Mouse (Mus musculus) hindbrain, embryonic 15.5 days (tissue): ENCODE measurements around the gene Nudt6. TPM values are rescaled to one million over a fixed set of nuclear protein-coding genes. Genes with fewer than 3 reads are reported as not detected.
A peak's percentile ranks its signal among the peaks of the same experiment; 100 is the strongest.

Source experiments
- ATAC-seq: fragments of 200-750 bp; cut with Nextera tagmentation; 2 replicates; pipeline ENCODE4 v1.8.0; 2017; ENCODE audit warnings: low read depth, moderate number of reproducible peaks, moderate TSS enrichment; ENCODE audit not compliant: low FRiP score
- H3K27ac ChIP-seq: fragments of 300-500 bp; sonication (generic); replicated peaks from 2 replicates; pipeline ENCODE4 v1.5.1; 2015; ENCODE audit warnings: mild to moderate bottlenecking, inconsistent platforms
- H3K27me3 ChIP-seq: fragments of 300-500 bp; sonication (generic); 2 replicates; pipeline ENCODE4 v1.6.1; 2015; ENCODE audit warnings: control low read depth, inconsistent platforms
- H3K36me3 ChIP-seq: fragments of 300-500 bp; sonication (generic); 2 replicates; pipeline ENCODE4 v1.6.1; 2015; ENCODE audit warnings: control low read depth, inconsistent platforms
- H3K4me1 ChIP-seq: fragments of 300-500 bp; sonication (generic); replicated peaks from 2 replicates; pipeline ENCODE4 v1.6.1; 2015; ENCODE audit warnings: control low read depth, inconsistent platforms
- H3K4me2 ChIP-seq: fragments of 300-500 bp; sonication (generic); 2 replicates; pipeline ENCODE4 v1.6.1; 2015; ENCODE audit warnings: moderate library complexity, mild to moderate bottlenecking, inconsistent platforms
- H3K4me3 ChIP-seq: fragments of 300-500 bp; sonication (generic); 2 replicates; pipeline ENCODE4 v1.5.1; 2015; ENCODE audit warnings: mild to moderate bottlenecking, inconsistent platforms
- H3K9ac ChIP-seq: fragments of 300-500 bp; sonication (generic); 2 replicates; pipeline ENCODE4 v1.6.1; 2015; ENCODE audit warnings: inconsistent platforms
- H3K9me3 ChIP-seq: fragments of 300-500 bp; sonication (generic); 2 replicates; pipeline ENCODE4 v1.6.1; 2016; ENCODE audit warnings: control low read depth, inconsistent platforms
- WGBS: fragments of 180-500 bp; shearing (Covaris S2); methylation state at CpG from one replicate; pipeline ENCODE4 v1.1.7; 2015; 5-methylcytosine and 5-hydroxymethylcytosine counted together
- polyA plus RNA-seq: library from polyadenylated mRNA; unstranded; fragments of >200 nt; fragmentation: Nextera tagmentation; extraction: Ambion mirVana; gene quantifications from 2 replicates; pipeline ENCODE4 v1.2.1, GENCODE M21; 2015

Nudt6 gene
- polyA plus RNA-seq, 1 experiment from 2014 or later, result 8.8 TPM

DNA sequence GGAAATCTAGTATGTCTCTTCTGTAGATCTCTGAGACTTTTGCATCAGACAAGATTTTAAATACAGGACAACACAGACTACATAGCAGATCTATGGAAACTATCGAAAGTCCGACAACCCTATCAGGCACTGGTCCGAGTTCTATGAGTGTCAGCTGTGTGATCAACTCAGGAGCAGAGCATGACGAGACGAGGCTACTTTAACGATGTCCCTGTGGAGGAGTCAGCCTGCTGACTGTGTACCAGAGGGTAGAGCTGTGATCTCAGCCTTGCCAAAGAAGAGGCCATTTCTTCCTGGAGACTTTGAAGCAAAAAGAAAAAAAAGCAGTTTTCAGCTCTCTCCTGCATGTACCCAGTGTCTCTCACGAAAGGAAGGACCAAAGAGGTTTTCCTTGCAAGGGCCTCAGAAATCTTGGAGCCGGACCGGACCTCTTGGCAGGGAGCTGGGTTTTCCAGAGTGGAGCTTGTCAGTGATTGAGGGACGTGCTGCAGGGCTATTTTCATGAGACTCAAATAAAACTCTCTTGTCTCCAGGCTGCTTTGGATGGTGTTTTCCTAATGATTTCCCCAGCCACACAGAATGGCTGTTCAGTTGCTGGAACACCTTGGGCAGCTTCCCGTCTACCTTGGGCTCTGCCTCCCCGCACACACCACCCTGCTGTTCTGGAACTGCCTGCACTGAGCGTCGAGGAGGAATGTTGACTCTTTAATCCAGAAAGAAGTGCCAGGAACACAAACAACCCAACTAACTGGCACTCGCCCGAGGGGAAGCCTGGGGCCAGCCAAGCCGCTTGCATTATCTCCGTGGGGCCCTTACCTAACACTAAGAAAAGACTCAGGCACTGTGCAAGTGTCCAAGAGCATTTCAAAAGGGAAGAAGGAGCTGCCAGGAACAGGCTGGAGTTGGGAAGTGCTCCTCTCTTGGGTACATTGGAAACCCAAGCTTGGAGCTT lies 39.8 kb downstream of the Nudt6 start:
- H3K9me3 ChIP-seq, result no peaks in the 10 kb centered on the region
- H3K4me2 ChIP-seq, result no peak overlapping the region
- no peak overlapping the region; the same call in 1 of the 2 replicates for H3K27ac ChIP-seq
- H3K9ac ChIP-seq, result no peak overlapping the region
- no peak overlapping the region for H3K4me3 ChIP-seq
- WGBS, result 65% methylated on average over 18 of the region's 18 CpGs
- no peaks in the 10 kb centered on the region for H3K4me1 ChIP-seq
- no peaks in the 10 kb centered on the region for H3K36me3 ChIP-seq
- ATAC-seq, result no peak
- no peaks in the 10 kb centered on the region for H3K27me3 ChIP-seq

DNA sequence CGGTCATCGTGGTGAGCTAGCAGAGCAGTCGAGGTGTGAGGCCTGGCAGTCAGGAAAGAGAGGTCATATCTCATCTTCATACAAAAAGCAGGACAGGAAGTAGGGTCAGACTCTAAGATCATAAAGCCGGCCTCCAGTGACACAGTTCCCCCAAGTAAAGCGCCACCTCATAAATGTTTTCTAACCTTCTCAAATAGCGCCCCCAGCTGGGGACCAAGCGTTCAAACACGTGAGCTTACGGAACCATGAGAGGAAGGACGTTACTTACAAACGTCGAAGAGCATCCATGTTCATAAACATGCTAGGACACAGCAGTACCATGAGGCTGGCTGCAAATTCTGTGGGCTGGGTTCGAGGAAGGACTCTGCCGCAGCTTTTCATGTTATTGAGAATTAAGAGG lies 40.8 kb downstream of the Nudt6 start:
- no peak for ATAC-seq
- 87% methylated on average over 14 of the region's 14 CpGs for WGBS

DNA sequence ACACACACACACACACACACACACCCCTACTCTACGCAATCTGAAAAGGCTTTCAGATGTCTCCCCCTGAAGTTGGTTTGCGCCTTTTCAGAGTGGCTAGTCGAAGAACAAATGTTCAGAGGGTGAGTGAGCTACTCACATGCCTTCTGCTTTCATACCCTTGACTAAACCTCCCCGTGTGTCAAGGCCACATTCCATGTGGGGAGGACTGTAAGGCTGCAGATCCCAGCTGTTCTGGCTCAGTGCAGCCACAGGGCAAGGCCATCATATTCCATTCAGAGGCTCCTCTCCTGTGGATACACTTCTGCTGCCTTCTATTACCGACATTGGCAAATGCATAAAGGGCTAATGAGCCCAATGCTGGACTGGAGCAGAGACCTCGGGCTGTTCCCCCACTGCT lies 41.6 kb downstream of the Nudt6 start:
- H3K27ac ChIP-seq, result no peak overlapping the region
- no peak overlapping the region for H3K4me2 ChIP-seq
- 66% methylated on average over 6 of the region's 6 CpGs for WGBS
- H3K4me3 ChIP-seq, result no peak overlapping the region
- no peak overlapping the region for H3K9ac ChIP-seq
- H3K9me3 ChIP-seq, result no peaks in the 10 kb centered on the region
- ATAC-seq, result no peak
- H3K4me1 ChIP-seq, result no peaks in the 10 kb centered on the region
- no peaks in the 10 kb centered on the region for H3K27me3 ChIP-seq
- no peaks in the 10 kb centered on the region for H3K36me3 ChIP-seq

More for the DNA sequence above, 40.8 kb downstream of the Nudt6 start:
- H3K9ac ChIP-seq, result no peak overlapping the region
- H3K4me2 ChIP-seq, result no peak overlapping the region
- no peaks in the 10 kb centered on the region for H3K36me3 ChIP-seq
- H3K27me3 ChIP-seq, result no peaks in the 10 kb centered on the region
- no peaks in the 10 kb centered on the region for H3K4me1 ChIP-seq
- H3K27ac ChIP-seq, result no peak overlapping the region
- H3K4me3 ChIP-seq, result no peak overlapping the region
- no peaks in the 10 kb centered on the region for H3K9me3 ChIP-seq

DNA sequence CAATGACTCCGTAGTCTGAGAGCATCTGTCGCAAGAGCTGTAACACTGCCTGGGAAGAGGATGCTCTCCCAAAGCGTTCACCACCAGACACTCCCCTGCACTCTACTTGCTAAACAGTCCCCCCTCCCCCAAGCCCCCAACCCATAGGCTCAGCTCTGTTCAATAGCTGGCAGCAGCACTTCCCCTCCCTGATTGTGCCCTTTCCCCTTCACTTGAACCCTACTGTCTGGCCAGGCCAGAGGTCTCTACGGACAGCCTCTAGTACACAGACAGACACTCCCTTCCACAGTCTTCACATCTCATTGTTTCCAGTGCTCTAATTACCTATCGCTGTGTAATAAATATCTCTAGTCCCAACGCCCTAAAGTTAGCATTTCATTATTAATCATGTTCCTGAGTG lies 42.1 kb downstream of the Nudt6 start:
- H3K4me2 ChIP-seq, result no peak overlapping the region
- 0 out of 2 replicates have a peak, but pooled peaks have one; percentile 19 for ATAC-seq
- H3K4me1 ChIP-seq, result no peaks in the 10 kb centered on the region
- H3K36me3 ChIP-seq, result no peaks in the 10 kb centered on the region
- no peaks in the 10 kb centered on the region for H3K27me3 ChIP-seq
- no peak overlapping the region for H3K27ac ChIP-seq
- WGBS, result 60% methylated on average over 6 of the region's 6 CpGs
- H3K9ac ChIP-seq, result no peak overlapping the region
- H3K9me3 ChIP-seq, result no peaks in the 10 kb centered on the region
- no peak overlapping the region for H3K4me3 ChIP-seq

DNA sequence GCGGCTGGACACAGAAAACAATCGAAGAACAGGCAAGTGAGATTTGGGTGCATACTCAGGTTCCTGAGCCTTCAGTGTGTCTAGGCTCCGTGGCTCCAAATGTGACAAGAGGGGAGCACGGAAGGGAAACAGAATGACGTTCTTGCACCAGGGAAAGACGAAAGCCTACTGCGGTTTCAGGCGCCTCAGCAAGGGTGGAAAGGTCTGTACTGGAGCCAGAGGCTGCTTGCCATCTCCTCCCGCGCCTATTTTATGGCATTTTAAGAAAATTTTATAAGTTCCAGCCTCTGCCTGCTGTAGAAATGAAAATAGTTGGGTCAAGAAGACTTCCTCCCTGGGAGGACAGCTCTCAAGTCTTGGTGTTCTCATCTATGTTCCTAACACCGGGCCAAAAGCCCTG lies 46.3 kb downstream of the Nudt6 start:
- H3K27me3 ChIP-seq, result no peaks in the 10 kb centered on the region
- H3K4me1 ChIP-seq, result no peaks in the 10 kb centered on the region
- H3K9me3 ChIP-seq, result no peaks in the 10 kb centered on the region
- no peak overlapping the region for H3K27ac ChIP-seq
- no peaks in the 10 kb centered on the region for H3K36me3 ChIP-seq
- ATAC-seq, result no peak
- no peak overlapping the region for H3K4me3 ChIP-seq
- H3K9ac ChIP-seq, result no peak overlapping the region
- whole genome bisulfite sequencing, result 93% methylated on average over 11 of the region's 11 CpGs
- H3K4me2 ChIP-seq, result no peak overlapping the region

DNA sequence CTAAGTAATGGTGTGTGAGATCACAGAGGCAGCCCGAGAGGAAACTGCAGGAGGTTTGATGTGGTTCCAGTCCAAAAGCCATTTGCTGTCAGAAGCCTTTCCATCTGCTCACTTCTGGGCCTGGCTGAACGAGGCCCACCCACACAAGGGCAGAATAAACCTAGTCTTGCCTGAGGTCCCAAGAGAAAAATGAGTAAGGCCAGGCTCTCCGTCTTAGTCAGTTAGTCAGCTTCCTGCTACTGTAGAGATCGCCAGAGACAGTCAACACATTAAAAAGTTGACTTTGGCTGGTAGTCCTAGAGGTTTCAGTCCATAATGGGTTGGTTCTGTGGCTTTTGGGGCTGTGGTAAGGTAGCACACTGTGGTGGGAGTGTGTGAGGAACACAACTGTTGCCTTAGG lies 49.6 kb downstream of the Nudt6 start:
- Histone ChIP-seq H3K36me3 (no peaks in the 10 kb centered on the region), H3K9me3 (no peaks in the 10 kb centered on the region), H3K4me2 (no peak overlapping the region), H3K4me3 (no peak overlapping the region), H3K4me1 (no peaks in the 10 kb centered on the region), H3K9ac (no peak overlapping the region), H3K27me3 (no peaks in the 10 kb centered on the region), H3K27ac (no peak overlapping the region)
- no peak for ATAC-seq
- WGBS, result 72% methylated on average over 4 of the region's 4 CpGs

DNA sequence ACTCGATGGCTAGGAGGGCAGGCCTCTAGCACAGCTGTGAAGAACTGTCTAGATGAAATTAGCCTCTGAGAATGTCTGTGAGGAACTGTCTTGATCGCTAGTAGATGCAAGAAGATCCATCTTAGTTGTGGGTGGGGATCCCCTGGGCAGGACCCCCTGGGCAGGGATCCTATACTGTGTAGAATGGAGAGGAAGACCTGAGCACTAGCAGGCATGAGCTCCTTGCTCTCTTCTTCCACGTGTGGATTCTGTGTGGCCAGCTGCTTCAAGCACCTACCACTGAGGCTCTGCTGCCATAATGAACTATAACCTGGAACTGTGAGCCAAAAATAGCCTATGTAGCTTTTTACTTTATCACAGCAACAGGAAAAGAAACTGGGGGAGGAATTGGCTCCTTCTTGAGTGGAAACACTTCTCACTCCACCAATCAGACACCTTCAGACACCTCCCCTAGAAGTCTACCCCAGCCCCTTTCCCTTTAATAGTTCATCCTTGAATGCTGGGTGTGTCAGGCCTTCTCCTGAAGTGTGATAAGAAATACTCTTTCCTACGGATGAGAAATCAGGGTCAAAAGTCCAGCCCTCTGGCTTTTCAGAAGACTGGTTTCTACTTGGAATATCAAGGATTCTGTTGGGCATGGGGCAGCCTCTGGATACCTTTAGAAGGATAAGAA lies 53.5 kb downstream of the Nudt6 start:
- H3K9ac ChIP-seq, result no peak overlapping the region
- 74% methylated on average over 4 of the region's 4 CpGs for WGBS
- no peaks in the 10 kb centered on the region for H3K4me1 ChIP-seq
- H3K4me3 ChIP-seq, result no peak overlapping the region
- H3K36me3 ChIP-seq, result no peaks in the 10 kb centered on the region
- H3K27me3 ChIP-seq, result no peaks in the 10 kb centered on the region
- no peaks in the 10 kb centered on the region for H3K9me3 ChIP-seq
- H3K4me2 ChIP-seq, result no peak overlapping the region
- no peak for ATAC-seq
- H3K27ac ChIP-seq, result no peak overlapping the region

DNA sequence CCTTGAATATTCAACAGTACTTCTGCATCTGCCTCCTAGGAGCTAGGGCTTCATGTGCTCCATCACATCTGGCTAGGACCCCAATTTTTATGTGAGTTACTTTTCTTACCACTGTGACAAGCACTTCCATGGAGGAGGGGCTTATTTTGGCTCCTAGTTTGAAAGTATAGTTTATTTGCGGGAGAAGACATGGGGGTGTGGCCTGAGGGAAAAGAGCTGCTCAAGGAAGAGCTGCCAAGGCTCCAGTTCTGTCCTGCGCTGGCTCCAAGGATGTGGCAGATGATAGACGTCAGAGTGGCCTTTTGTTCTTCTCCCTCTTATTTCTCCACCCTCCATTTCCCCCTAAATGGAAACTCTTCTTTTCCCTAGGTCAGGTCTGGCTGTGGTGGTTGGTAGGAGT lies 54.0 kb downstream of the Nudt6 start:
- Histone ChIP-seq H3K27me3 (no peaks in the 10 kb centered on the region), H3K4me2 (no peak overlapping the region), H3K4me3 (no peak overlapping the region), H3K9me3 (no peaks in the 10 kb centered on the region), H3K36me3 (no peaks in the 10 kb centered on the region), H3K27ac (no peak overlapping the region), H3K4me1 (no peaks in the 10 kb centered on the region), H3K9ac (no peak overlapping the region)
- 53% methylated on average over 3 of the region's 3 CpGs for WGBS
- ATAC-seq, result no peak

DNA sequence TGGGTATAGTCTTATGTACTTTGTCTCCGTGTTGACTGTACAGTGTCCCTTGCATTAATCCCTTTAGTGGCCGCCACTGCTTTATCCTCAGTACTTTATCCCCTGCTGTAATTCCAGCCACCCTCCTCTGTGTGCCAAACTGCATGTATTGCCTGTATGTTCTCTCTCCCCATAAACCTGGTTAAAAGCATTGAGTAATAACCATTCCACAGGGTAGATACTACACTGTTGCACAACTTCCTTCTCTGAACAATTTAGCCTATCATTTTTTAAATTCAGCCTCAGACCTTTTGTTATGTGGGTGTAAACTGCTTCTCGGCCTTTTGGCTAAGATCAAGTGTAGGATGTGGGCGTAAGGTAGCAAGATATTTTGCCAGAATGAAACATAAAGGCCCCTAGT lies 54.9 kb downstream of the Nudt6 start:
- 86% methylated on average over 4 of the region's 4 CpGs for whole genome bisulfite sequencing
- no peak for ATAC-seq
- no peak overlapping the region for H3K4me2 ChIP-seq

DNA sequence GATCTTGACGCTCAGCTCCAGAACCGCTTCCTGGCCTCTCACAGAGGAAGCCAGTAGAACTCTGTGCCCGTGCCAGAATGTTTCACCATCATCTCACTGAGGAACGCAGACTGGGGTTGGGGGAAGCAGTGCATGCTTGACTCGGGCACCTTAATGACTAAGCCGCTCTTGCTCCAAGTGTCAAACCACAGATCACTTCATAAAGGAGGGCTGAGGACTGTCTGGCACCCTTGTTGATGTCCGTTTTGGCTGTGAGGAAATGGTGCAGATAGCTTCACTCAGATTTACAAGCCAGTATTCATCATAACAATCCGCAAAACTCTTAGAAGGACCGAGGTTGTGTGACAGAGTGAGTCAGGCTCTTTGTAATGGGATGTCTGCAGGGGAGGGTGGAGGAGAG lies 59.3 kb downstream of the Nudt6 start:
- no peaks in the 10 kb centered on the region for H3K9me3 ChIP-seq
- no peak overlapping the region for H3K9ac ChIP-seq
- H3K27ac ChIP-seq, result no peak overlapping the region
- H3K36me3 ChIP-seq, result no peaks in the 10 kb centered on the region
- 86% methylated on average over 9 of the region's 9 CpGs for WGBS
- H3K27me3 ChIP-seq, result no peaks in the 10 kb centered on the region
- H3K4me2 ChIP-seq, result no peak overlapping the region
- no peaks in the 10 kb centered on the region for H3K4me1 ChIP-seq
- ATAC-seq, result no peak
- no peak overlapping the region for H3K4me3 ChIP-seq

More for the DNA sequence above, 54.9 kb downstream of the Nudt6 start:
- Histone ChIP-seq H3K9ac (no peak overlapping the region), H3K9me3 (no peaks in the 10 kb centered on the region), H3K36me3 (no peaks in the 10 kb centered on the region), H3K27me3 (no peaks in the 10 kb centered on the region), H3K4me1 (no peaks in the 10 kb centered on the region), H3K27ac (no peak overlapping the region), H3K4me3 (no peak overlapping the region)
